ENCODE assay signal across 17 mouse cellular contexts in the genomic region with DNA sequence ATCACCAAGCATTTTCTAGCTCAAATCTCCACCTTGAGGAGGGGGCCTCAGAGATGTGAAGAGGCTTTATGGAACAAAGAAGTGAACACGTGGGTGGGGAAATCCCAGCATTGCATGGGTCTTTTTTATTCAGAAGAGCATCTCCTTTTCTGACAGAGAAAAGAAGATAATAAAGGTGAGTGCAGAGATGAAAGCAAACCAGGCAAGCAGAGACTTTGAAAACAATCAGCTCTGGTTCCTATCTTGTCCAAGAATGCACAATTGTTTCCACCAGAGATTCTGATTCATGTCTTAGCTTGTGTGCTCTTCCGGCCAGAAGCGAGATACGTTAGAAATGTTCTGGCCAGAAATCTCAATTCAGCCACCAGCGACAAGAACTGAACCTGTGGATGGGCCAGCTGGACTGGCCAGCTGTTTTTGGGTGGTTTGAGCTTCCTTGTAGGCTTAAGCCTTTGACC.
"Had no signal": no experiment of that assay in that cellular context is flagged by ENCODE, and none has a peak within 500 bp of the region (broad histone marks: within the 10 kb centered on the region; RNA-seq: fewer than 3 reads in every experiment).

No protein-coding gene starts in this region.

- H3K4me1 ChIP-seq: limb, embryonic 10.5 days; liver, embryonic 15.5 days; midbrain, embryonic 15.5 days; neural tube, embryonic 15.5 days; stomach, embryonic 15.5 days had no signal

- H3K4me3 ChIP-seq: left cerebral cortex, adult 2 months; limb, embryonic 10.5 days; liver, embryonic 15.5 days; midbrain, embryonic 10.5 days; midbrain, embryonic 15.5 days; neural tube, embryonic 15.5 days; stomach, embryonic 15.5 days had no signal

- H3K27me3 ChIP-seq: liver, embryonic 15.5 days; midbrain, embryonic 15.5 days; neural tube, embryonic 15.5 days; stomach, embryonic 15.5 days had no signal

- H3K4me2 ChIP-seq: liver, embryonic 11.5 days; liver, embryonic 15.5 days; midbrain, embryonic 15.5 days; neural tube, embryonic 15.5 days; stomach, embryonic 15.5 days had no signal

- ATAC-seq: lung, postnatal 0 days; midbrain, embryonic 15.5 days had no signal

- H3K9ac ChIP-seq: liver, embryonic 15.5 days; midbrain, embryonic 15.5 days; neural tube, embryonic 15.5 days; stomach, embryonic 15.5 days had no signal

- DNase-seq: kidney, adult 2 months; kidney, postnatal 25 days; lung, adult 2 months; lung, postnatal 4 days; right cerebral cortex, adult 18-20 months; right cerebral cortex, postnatal 25 days; thymus, adult 2 months; thymus, postnatal 25 days had no signal

- H3K27ac ChIP-seq: left cerebral cortex, adult 2 months; limb, embryonic 10.5 days; liver, embryonic 15.5 days; midbrain, embryonic 10.5 days; midbrain, embryonic 15.5 days; neural tube, embryonic 15.5 days; stomach, embryonic 15.5 days had no signal

- H3K36me3 ChIP-seq: limb, embryonic 10.5 days; liver, embryonic 15.5 days; midbrain, embryonic 10.5 days; midbrain, embryonic 15.5 days; neural tube, embryonic 15.5 days; stomach, embryonic 15.5 days had no signal

- H3K9me3 ChIP-seq: limb, embryonic 10.5 days; liver, embryonic 15.5 days; midbrain, embryonic 10.5 days; midbrain, embryonic 15.5 days; neural tube, embryonic 15.5 days; stomach, embryonic 15.5 days had no signal
